Mouse (Mus musculus) kidney, embryonic 15.5 days (tissue): ENCODE measurements around the gene Rufy1. TPM values are rescaled to one million over a fixed set of nuclear protein-coding genes. Genes with fewer than 3 reads are reported as not detected.

Experiments used
- ATAC-seq: fragments of 200-750 bp; cut with Nextera tagmentation; replicated peaks from 2 replicates; pipeline ENCODE4 v1.8.0; 2017; ENCODE audit warnings: moderate TSS enrichment; ENCODE audit not compliant: low FRiP score
- H3K27ac ChIP-seq: fragments of 300-500 bp; sonication (generic); 2 replicates; pipeline ENCODE4 v1.5.1; 2015; ENCODE audit warnings: mild to moderate bottlenecking, inconsistent platforms
- H3K27me3 ChIP-seq: fragments of 300-500 bp; sonication (generic); 2 replicates; pipeline ENCODE4 v1.6.1; 2015; ENCODE audit warnings: inconsistent platforms
- H3K36me3 ChIP-seq: fragments of 300-500 bp; sonication (generic); 2 replicates; pipeline ENCODE4 v1.6.1; 2015; ENCODE audit warnings: inconsistent platforms
- H3K4me1 ChIP-seq: fragments of 300-500 bp; sonication (generic); 2 replicates; pipeline ENCODE4 v1.6.1; 2015; ENCODE audit warnings: inconsistent platforms
- H3K4me2 ChIP-seq: fragments of 300-500 bp; sonication (generic); 2 replicates; pipeline ENCODE4 v1.6.1; 2015; ENCODE audit warnings: moderate library complexity, mild to moderate bottlenecking, inconsistent platforms
- H3K4me3 ChIP-seq: fragments of 300-500 bp; sonication (generic); replicated peaks from 2 replicates; pipeline ENCODE4 v1.5.1; 2015; ENCODE audit warnings: mild to moderate bottlenecking, inconsistent platforms
- H3K9ac ChIP-seq: fragments of 300-500 bp; sonication (generic); 2 replicates; pipeline ENCODE4 v1.6.1; 2015; ENCODE audit warnings: mild to moderate bottlenecking, inconsistent platforms
- H3K9me3 ChIP-seq: fragments of 300-500 bp; sonication (generic); replicated peaks from 2 replicates; pipeline ENCODE4 v1.6.1; 2016; ENCODE audit warnings: inconsistent platforms
- WGBS: fragments of 180-500 bp; shearing (Covaris S2); methylation state at CpG from one replicate; pipeline ENCODE4 v1.1.7; 2015; ENCODE audit warnings: mixed read lengths; 5-methylcytosine and 5-hydroxymethylcytosine counted together
- microRNA counts: library from miRNA; unstranded; fragments of <30 nt; microRNA quantifications from one replicate; lab custom pipeline; 2016
- microRNA-seq: library from miRNA; unstranded; fragments of <30 nt; microRNA quantifications from one replicate; pipeline ENCODE4, GENCODE M21; 2016
- polyA plus RNA-seq: library from polyadenylated mRNA; unstranded; fragments of >200 nt; fragmentation: Nextera tagmentation; extraction: Ambion mirVana; gene quantifications from 2 replicates; pipeline ENCODE4 v1.2.1, GENCODE M21; 2015

The Rufy1 gene
- polyA plus RNA-seq, 1 experiment from 2014 or later, result 27.9 TPM

GRCm38 (mm10) chr11:50358950-50359861 is 71.7 kb downstream of the Rufy1 start:
- Histone ChIP-seq H3K36me3 (no peaks in the 10 kb centered on the region), H3K4me2 (peak overlapping the region; percentile 93), H3K4me3 (peak overlapping the region; percentile 61), H3K27me3 (0 out of 2 replicates have a peak, but pooled peaks cover 4% of the 10 kb centered on the region), H3K27ac (peak overlapping the region; percentile 83), H3K4me1 (peaks cover 13% of the 10 kb centered on the region), H3K9ac (peak overlapping the region; percentile 64), H3K9me3 (no peaks in the 10 kb centered on the region)
- peak; percentile 52 for ATAC-seq
- WGBS, result 2% methylated on average over 74 of the region's 74 CpGs

DNA sequence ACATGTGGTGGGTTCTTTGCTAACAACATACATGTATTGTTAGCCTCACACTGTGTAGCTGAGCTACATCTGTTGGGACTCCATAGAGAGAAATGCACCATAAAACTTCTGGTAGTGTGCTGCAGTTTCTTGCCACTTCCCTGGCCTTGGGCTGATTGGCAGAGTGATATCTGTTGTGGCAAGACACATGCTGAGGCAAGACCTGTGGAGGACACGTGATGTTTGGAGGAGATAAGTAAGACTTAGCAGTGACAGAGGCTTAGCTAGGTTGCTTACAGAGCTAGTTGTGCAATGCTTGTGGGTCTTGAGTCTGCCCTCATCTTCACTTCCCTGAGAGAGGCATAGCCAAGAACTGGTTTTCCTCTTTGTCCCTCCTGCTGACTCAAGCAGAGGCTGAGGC is 75.5 kb downstream of the Rufy1 start:
- H3K4me2 ChIP-seq, result no peak overlapping the region
- WGBS, result 57% methylated on average over 1 of the region's 1 CpGs
- no peak overlapping the region for H3K9ac ChIP-seq
- peak overlapping the region; percentile 88 for H3K27ac ChIP-seq
- H3K4me3 ChIP-seq, result no peak overlapping the region
- ATAC-seq, result no peak
- H3K4me1 ChIP-seq, result peaks cover 12% of the 10 kb centered on the region
- H3K27me3 ChIP-seq, result 0 out of 2 replicates have a peak, but pooled peaks cover 4% of the 10 kb centered on the region
- H3K9me3 ChIP-seq, result no peaks in the 10 kb centered on the region
- H3K36me3 ChIP-seq, result no peaks in the 10 kb centered on the region

- Histone ChIP-seq H3K4me3 (no peak overlapping the region), H3K27me3 (0 out of 2 replicates have a peak, but pooled peaks cover 4% of the 10 kb centered on the region), H3K4me1 (peaks cover 12% of the 10 kb centered on the region), H3K4me2 (no peak overlapping the region), H3K36me3 (no peaks in the 10 kb centered on the region), H3K9me3 (no peaks in the 10 kb centered on the region), H3K27ac (peak overlapping the region; percentile 88), H3K9ac (no peak overlapping the region)
- WGBS, result 47% methylated on average over 3 of the region's 3 CpGs
- ATAC-seq, result peak; percentile 73
Observed at GRCm38 (mm10) chr11:50354851-50355250, 76.1 kb downstream of the Rufy1 start.

- no peak for ATAC-seq
Observed at GRCm38 (mm10) chr11:50354162-50354561, 76.8 kb downstream of the Rufy1 start, which contains the start of gene Cby3. Gene Cby3 (plus strand): TSS chr11:50354462.

DNA sequence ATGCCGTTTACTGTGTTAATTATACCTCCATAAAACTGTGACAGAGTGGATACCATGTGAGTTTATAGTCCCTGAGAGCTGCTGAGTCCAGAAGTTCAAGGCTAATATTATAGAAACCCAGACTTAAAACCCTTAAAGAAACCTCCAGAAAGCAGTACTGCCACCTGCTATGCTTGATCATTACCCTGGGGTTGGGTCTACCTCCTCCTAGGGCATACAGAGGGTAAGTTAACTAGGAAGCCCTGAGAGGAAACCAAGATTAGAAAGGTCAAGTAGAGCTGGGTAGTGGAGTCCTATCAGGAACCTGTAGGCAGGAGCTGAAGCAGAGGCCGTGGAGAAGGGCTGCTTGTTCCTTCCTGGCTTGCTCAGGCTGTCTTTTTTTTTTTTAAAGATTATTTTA is 78.7 kb downstream of the Rufy1 start:
- Histone ChIP-seq H3K9ac (no peak overlapping the region), H3K4me3 (no peak overlapping the region), H3K4me1 (0 out of 2 replicates have a peak, but pooled peaks cover 5% of the 10 kb centered on the region), H3K27ac (no peak overlapping the region), H3K27me3 (no peaks in the 10 kb centered on the region), H3K36me3 (no peaks in the 10 kb centered on the region), H3K4me2 (no peak overlapping the region), H3K9me3 (no peaks in the 10 kb centered on the region)
- WGBS, result 66% methylated on average over 2 of the region's 2 CpGs
- no peak for ATAC-seq

More at GRCm38 (mm10) chr11:50354162-50354561, 76.8 kb downstream of the Rufy1 start, which contains the start of gene Cby3:
- 0 out of 2 replicates have a peak, but pooled peaks cover 4% of the 10 kb centered on the region for H3K27me3 ChIP-seq
- no peaks in the 10 kb centered on the region for H3K36me3 ChIP-seq
- H3K4me1 ChIP-seq, result peaks cover 11% of the 10 kb centered on the region
- H3K9ac ChIP-seq, result no peak within 1 kb of the TSS
- peak within 1 kb of the TSS; percentile 88 for H3K27ac ChIP-seq
- no peaks in the 10 kb centered on the region for H3K9me3 ChIP-seq
- H3K4me3 ChIP-seq, result no peak within 1 kb of the TSS
- H3K4me2 ChIP-seq, result no peak within 1 kb of the TSS

DNA sequence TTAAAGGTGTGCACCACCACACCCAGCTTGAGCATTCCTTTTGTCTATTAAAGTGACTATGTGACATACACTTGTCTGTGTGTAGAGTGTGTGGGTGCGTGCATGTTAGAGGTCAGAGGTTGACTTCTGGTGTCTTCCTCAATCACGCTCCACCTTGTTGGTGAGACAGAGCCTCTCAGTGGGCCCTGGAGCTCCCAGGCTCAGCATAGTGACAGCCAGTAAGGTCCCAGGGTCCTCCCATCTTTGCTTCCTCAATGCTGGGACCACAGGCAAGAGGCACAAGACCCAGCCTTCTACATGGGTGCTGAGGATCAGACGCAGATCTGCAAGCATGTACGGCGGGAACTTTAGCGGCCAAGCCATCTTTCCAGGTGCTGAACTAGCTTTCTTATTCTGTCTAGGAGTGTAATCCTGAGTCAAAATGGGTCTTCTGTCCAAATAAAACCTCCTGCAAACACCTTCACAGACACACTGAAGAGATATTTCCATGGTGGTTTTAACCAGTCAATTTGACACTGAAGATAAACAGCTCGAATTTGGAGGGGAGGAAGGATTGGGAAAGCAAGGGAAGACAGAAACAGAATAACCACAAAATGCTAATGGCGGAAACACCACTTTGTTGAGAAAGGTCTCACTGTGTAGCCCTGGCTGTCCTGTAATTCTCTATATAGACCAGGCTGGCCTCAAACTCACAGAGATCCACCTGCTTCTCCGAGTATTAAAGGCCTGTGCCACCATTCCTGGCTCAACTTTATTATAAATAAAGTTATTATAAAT is 84.5 kb downstream of the Rufy1 start:
- no peak overlapping the region for H3K27ac ChIP-seq
- ATAC-seq, result no peak
- no peaks in the 10 kb centered on the region for H3K4me1 ChIP-seq
- WGBS, result 89% methylated on average over 9 of the region's 9 CpGs
- H3K4me2 ChIP-seq, result no peak overlapping the region
- H3K27me3 ChIP-seq, result no peaks in the 10 kb centered on the region
- H3K9ac ChIP-seq, result no peak overlapping the region
- H3K9me3 ChIP-seq, result no peaks in the 10 kb centered on the region
- H3K36me3 ChIP-seq, result no peaks in the 10 kb centered on the region
- H3K4me3 ChIP-seq, result no peak overlapping the region

DNA sequence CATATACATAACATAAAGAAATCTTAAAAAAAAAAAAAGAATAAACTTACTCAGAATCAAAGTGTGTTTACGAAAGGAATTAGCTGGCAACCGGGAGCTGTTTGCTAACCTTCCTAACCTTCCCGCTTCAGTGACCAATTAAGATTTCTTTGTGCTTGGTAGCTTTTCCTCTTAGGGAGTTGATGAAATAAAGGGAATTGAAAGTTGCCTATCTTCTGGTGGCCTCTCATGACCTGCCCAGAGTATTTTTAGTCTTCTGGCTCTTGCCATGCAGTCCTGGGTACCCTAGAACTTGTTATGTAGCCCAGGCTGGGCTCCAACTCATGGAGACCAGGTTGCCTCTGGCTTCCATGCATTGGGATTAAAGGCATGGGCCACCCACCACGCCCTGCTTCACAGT is 85.4 kb downstream of the Rufy1 start:
- H3K9me3 ChIP-seq, result no peaks in the 10 kb centered on the region
- ATAC-seq, result no peak
- no peak overlapping the region for H3K4me2 ChIP-seq
- 78% methylated on average over 4 of the region's 4 CpGs for WGBS
- H3K27ac ChIP-seq, result no peak overlapping the region
- no peak overlapping the region for H3K4me3 ChIP-seq
- no peaks in the 10 kb centered on the region for H3K36me3 ChIP-seq
- no peaks in the 10 kb centered on the region for H3K4me1 ChIP-seq
- no peaks in the 10 kb centered on the region for H3K27me3 ChIP-seq
- no peak overlapping the region for H3K9ac ChIP-seq

MicroRNA genes within 50 kb of the gene (microRNA counts, 519-probe panel; counts per million panel counts)
- microRNA mmu-miR-804 (lab: Ali Mortazavi, UCI), result 2,854 counts per million, percentile 73 among the panel's probes with 10 or more counts

Small RNA genes within 50 kb of the gene (microRNA-seq; reads per million reads assigned to microRNA genes)
- gene Mir804, result not detected

Other genes with a start within 250 kb of the Rufy1 start
- 233 and 259 TPM in 2 replicates for gene Sqstm1, start 220.3 kb downstream of the Rufy1 start, polyA plus RNA-seq
- 37.3 and 37.5 TPM in 2 replicates for gene Mgat4b, start 220.2 kb downstream of the Rufy1 start, polyA plus RNA-seq
- 1.4 and 1.9 TPM in 2 replicates for gene Ltc4s, start 192.5 kb downstream of the Rufy1 start, polyA plus RNA-seq
- 5.2 and 5.8 TPM in 2 replicates for gene Maml1, start 138.8 kb downstream of the Rufy1 start, polyA plus RNA-seq
- 372 and 393 TPM in 2 replicates for gene Canx, start 105.5 kb downstream of the Rufy1 start, polyA plus RNA-seq
- 0.78 and 1.3 TPM in 2 replicates for gene Cby3, start 76.7 kb downstream of the Rufy1 start, polyA plus RNA-seq
- gene Hnrnph1, start 54.1 kb downstream of the Rufy1 start, polyA plus RNA-seq, result 498 and 501 TPM in 2 replicates
- gene Adamts2, start 171.0 kb upstream of the Rufy1 start, polyA plus RNA-seq, result 4.7 and 5.8 TPM in 2 replicates